In genomic region chr3:129620802-129621201, GRCm38 (mm10) we compare ENCODE assay signal across 19 mouse cellular contexts.
A peak's percentile ranks its signal among the peaks of the same experiment; 100 is the strongest.
DNase-seq lines count a peak whose midpoint lies in the region; ATAC-seq lines count a peak whose summit lies in the region.
"Had no signal": no experiment of that assay in that cellular context is flagged by ENCODE, and none has a peak within 500 bp of the region (broad histone marks: within the 10 kb centered on the region; RNA-seq: fewer than 3 reads in every experiment).

No protein-coding gene starts in this region.

- H3K27ac ChIP-seq in embryonic facial prominence, embryonic 15.5 days (replicated peaks) = 0 out of 2 replicates have a peak overlapping the region, but pooled peaks have one; percentile 11
- no peak overlapping the region for H3K27ac ChIP-seq in embryonic facial prominence, embryonic 10.5 days (replicated peaks)
- H3K27ac ChIP-seq: embryonic facial prominence, embryonic 12.5 days; stomach, embryonic 15.5 days had no signal

- no peak for DNase-seq in embryonic facial prominence, embryonic 10.5 days (ENCODE audit: low spot score)
- peak; percentile 32 for DNase-seq in heart, postnatal 4 days
- peak; percentile 67 for DNase-seq in lung, postnatal 36 days
- no peak for DNase-seq in embryo, embryonic 9.5 days (ENCODE audit: extremely low spot score)
- no peak for DNase-seq in layer of hippocampus, adult 8-10 months (ENCODE audit: low spot score in 2 of 2)
- no peak for DNase-seq in gastrocnemius, postnatal 14 days
- DNase-seq: B cell, adult 2 months; cerebellum, adult 11 months; cerebellum, postnatal 25 days; kidney, adult 9 months; kidney, postnatal 36 days; liver; liver, postnatal 0 days; thymus, adult 2 months had no signal

- no peaks in the 10 kb centered on the region for H3K27me3 ChIP-seq in embryonic facial prominence, embryonic 15.5 days
- no peaks in the 10 kb centered on the region for H3K27me3 ChIP-seq in embryonic facial prominence, embryonic 10.5 days (replicated peaks; ENCODE audit: low read depth, poor library complexity, severe bottlenecking)
- H3K27me3 ChIP-seq: embryonic facial prominence, embryonic 12.5 days; stomach, embryonic 15.5 days had no signal

- WGBS in embryonic facial prominence, embryonic 15.5 days = 83% methylated on average over 3 of the region's 3 CpGs
- 93% methylated on average over 3 of the region's 3 CpGs for WGBS in embryonic facial prominence, embryonic 10.5 days

- no peak overlapping the region for H3K4me3 ChIP-seq in embryonic facial prominence, embryonic 15.5 days (replicated peaks)
- no peak overlapping the region for H3K4me3 ChIP-seq in embryonic facial prominence, embryonic 10.5 days
- H3K4me3 ChIP-seq: embryonic facial prominence, embryonic 12.5 days; stomach, embryonic 15.5 days had no signal

- no peaks in the 10 kb centered on the region for H3K9me3 ChIP-seq in embryonic facial prominence, embryonic 15.5 days (replicated peaks)
- H3K9me3 ChIP-seq in embryonic facial prominence, embryonic 10.5 days = no peaks in the 10 kb centered on the region
- H3K9me3 ChIP-seq: embryonic facial prominence, embryonic 12.5 days; stomach, embryonic 15.5 days had no signal

- H3K4me1 ChIP-seq in embryonic facial prominence, embryonic 15.5 days = no peaks in the 10 kb centered on the region
- H3K4me1 ChIP-seq in embryonic facial prominence, embryonic 10.5 days = 0 out of 2 replicates have a peak, but pooled peaks cover 3% of the 10 kb centered on the region
- H3K4me1 ChIP-seq: embryonic facial prominence, embryonic 12.5 days; stomach, embryonic 15.5 days had no signal

- no peak for ATAC-seq in embryonic facial prominence, embryonic 15.5 days (ENCODE audit: insufficient number of reproducible peaks, low FRiP score, low TSS enrichment, low read depth)
- ATAC-seq in common myeloid progenitor, adult 5-6 weeks (replicated peaks; ENCODE audit: low read depth, poor library complexity, severe bottlenecking) = peak; percentile 39; the same call in 1 of the 2 replicates
- ATAC-seq: forebrain, postnatal 0 days; liver, postnatal 0 days had no signal

- no peaks in the 10 kb centered on the region for H3K36me3 ChIP-seq in embryonic facial prominence, embryonic 15.5 days
- peaks cover 54% of the 10 kb centered on the region for H3K36me3 ChIP-seq in embryonic facial prominence, embryonic 10.5 days (replicated peaks)
- H3K36me3 ChIP-seq: embryonic facial prominence, embryonic 12.5 days; stomach, embryonic 15.5 days had no signal

- H3K4me2 ChIP-seq in embryonic facial prominence, embryonic 15.5 days (replicated peaks) = no peak overlapping the region
- H3K4me2 ChIP-seq: embryonic facial prominence, embryonic 12.5 days; stomach, embryonic 15.5 days had no signal

- intact Hi-C loops in gastrocnemius, postnatal 14 days (cut with DNase I; ENCODE audit: low total_unique reads) = no loop called here

- no peak overlapping the region for H3K9ac ChIP-seq in embryonic facial prominence, embryonic 15.5 days
- H3K9ac ChIP-seq: embryonic facial prominence, embryonic 12.5 days; forebrain, postnatal 0 days; liver, postnatal 0 days; stomach, embryonic 15.5 days had no signal

Comparison
In these comparisons a context has a peak if more than half of its experiments do, and no peak if none do; other contexts are left out.
1. DNase-seq: peak in heart, postnatal 4 days (single experiment) and lung, postnatal 36 days (single experiment); none in embryonic facial prominence, embryonic 10.5 days (single experiment), embryo, embryonic 9.5 days (single experiment), layer of hippocampus, adult 8-10 months (0 of 2) and gastrocnemius, postnatal 14 days (single experiment).